Mouse (Mus musculus): ENCODE measurements at regions not wholly inside any gene's neighbourhood (a gene's known extent, or its start where the extent isn't known, plus 50 kb on each side); places are given as distances from the start of the nearest gene placed in this dataset.

GRCm38 (mm10) chr12:30647511-30647910, 63.3 kb downstream of the Tmem18 start:
- CTCF ChIA-PET: no interaction called here

- CTCF ChIA-PET: no interaction called here
These were observed 67.3 kb downstream of the Tmem18 start for GRCm38 (mm10) chr12:30651506-30651905.

GRCm38 (mm10) chr12:30654347-30655075, 70.3 kb downstream of the Tmem18 start:
- CTCF ChIA-PET: no interaction called here

- CTCF ChIA-PET: no interaction called here
These were observed 70.8 kb downstream of the Tmem18 start for GRCm38 (mm10) chr12:30655076-30655421.

- CTCF ChIA-PET: no interaction called here
These were observed 94.6 kb downstream of the Tmem18 start for GRCm38 (mm10) chr12:30678826-30679225.

- CTCF ChIA-PET: interaction anchor here (0.7 kb wide), 1 partner anchor 1617 kb away, joined by 3 read pairs; no protein-coding TSS in a partner anchor
These were observed 105.8 kb downstream of the Tmem18 start for GRCm38 (mm10) chr12:30690038-30690437.

GRCm38 (mm10) chr12:30693540-30693939, 109.3 kb downstream of the Tmem18 start:
- CTCF ChIA-PET: no interaction called here

GRCm38 (mm10) chr12:30698256-30698655, 114.0 kb downstream of the Tmem18 start:
- CTCF ChIA-PET: no interaction called here

GRCm38 (mm10) chr12:30703691-30704090, 119.5 kb downstream of the Tmem18 start:
- CTCF ChIA-PET: no interaction called here

- CTCF ChIA-PET: no interaction called here
These were observed 123.0 kb downstream of the Tmem18 start for GRCm38 (mm10) chr12:30707271-30707670.

- CTCF ChIA-PET: interaction anchor here (0.5 kb wide), 1 partner anchor 59 kb away, joined by 3 read pairs; no protein-coding TSS in a partner anchor
These were observed 124.5 kb downstream of the Tmem18 start for GRCm38 (mm10) chr12:30708635-30709181.

GRCm38 (mm10) chr12:30710554-30710953, 126.3 kb downstream of the Tmem18 start:
- CTCF ChIA-PET: no interaction called here

- CTCF ChIA-PET: no interaction called here
These were observed 142.5 kb downstream of the Tmem18 start for GRCm38 (mm10) chr12:30726747-30727146.

- CTCF ChIA-PET: no interaction called here
These were observed 145.2 kb downstream of the Tmem18 start for GRCm38 (mm10) chr12:30729437-30729836.

GRCm38 (mm10) chr12:30767621-30768020, 116.5 kb upstream of the Alkal2 start:
- CTCF ChIA-PET: interaction anchor here (0.6 kb wide), 1 partner anchor 59 kb away, joined by 3 read pairs; no protein-coding TSS in a partner anchor

- CTCF ChIA-PET: no interaction called here
These were observed 90.8 kb upstream of the Alkal2 start for GRCm38 (mm10) chr12:30793371-30793770.

- CTCF ChIA-PET: no interaction called here
These were observed 68.0 kb upstream of the Alkal2 start for GRCm38 (mm10) chr12:30816096-30816495.

GRCm38 (mm10) chr12:30831383-30831782, 52.7 kb upstream of the Alkal2 start:
- CTCF ChIA-PET: no interaction called here

Measured in spleen, embryonic (tissue).